Mouse (Mus musculus) neural tube, embryonic 11.5 days (tissue): Measurements from ENCODE around the gene Acot9. TPM values are rescaled to one million over a fixed set of nuclear protein-coding genes. Genes with fewer than 3 reads are reported as not detected.

Source experiments
- ATAC-seq: fragments of 200-750 bp; cut with Nextera tagmentation; 2 replicates; pipeline ENCODE4 v1.8.0; 2017; ENCODE audit warnings: moderate number of reproducible peaks, mild to moderate bottlenecking, moderate TSS enrichment, moderate library complexity; ENCODE audit not compliant: insufficient read depth, low FRiP score, low TSS enrichment
- DNase-seq: peaks from one replicate; pipeline ENCODE4 v3.0.0-alpha.2; 2015; ENCODE audit warnings: low spot score
- H3K27ac ChIP-seq: fragments of 300-500 bp; sonication (generic); 2 replicates; pipeline ENCODE4 v1.5.1; 2014; ENCODE audit warnings: low read depth, mild to moderate bottlenecking, low read length
- H3K27me3 ChIP-seq: fragments of 300-500 bp; sonication (generic); 2 replicates; pipeline ENCODE4 v1.6.1; 2014; ENCODE audit warnings: mild to moderate bottlenecking, low read length, mixed read lengths; ENCODE audit not compliant: control insufficient read depth, insufficient read depth
- H3K36me3 ChIP-seq: fragments of 300-500 bp; sonication (generic); 2 replicates; pipeline ENCODE4 v1.6.1; 2014; ENCODE audit warnings: mild to moderate bottlenecking, low read length, moderate library complexity, mixed read lengths; ENCODE audit not compliant: control insufficient read depth, insufficient read depth
- H3K4me1 ChIP-seq: fragments of 300-500 bp; sonication (generic); 2 replicates; pipeline ENCODE4 v1.6.1; 2014; ENCODE audit warnings: low read length, mixed read lengths; ENCODE audit not compliant: control insufficient read depth, insufficient read depth
- H3K4me2 ChIP-seq: fragments of 300-500 bp; sonication (generic); 2 replicates; pipeline ENCODE4 v1.6.1; 2014; ENCODE audit warnings: low read depth, mild to moderate bottlenecking, moderate library complexity
- H3K4me3 ChIP-seq: fragments of 300-500 bp; sonication (generic); 2 replicates; pipeline ENCODE4 v1.5.1; 2014; ENCODE audit warnings: low read depth, low read length
- H3K9ac ChIP-seq: fragments of 300-500 bp; sonication (generic); 2 replicates; pipeline ENCODE4 v1.6.1; 2014; ENCODE audit warnings: mild to moderate bottlenecking, low read length
- H3K9me3 ChIP-seq: fragments of 300-500 bp; sonication (generic); 2 replicates; pipeline ENCODE4 v1.6.1; 2016; ENCODE audit warnings: low read length; ENCODE audit not compliant: control insufficient read depth
- WGBS: fragments of 180-500 bp; shearing (Covaris S2); extraction: QIAGEN DNeasy Blood & Tissue Kit; methylation state at CpG from one replicate; pipeline ENCODE4 v1.1.7; 2014; 5-methylcytosine and 5-hydroxymethylcytosine counted together
- polyA plus RNA-seq: library from polyadenylated mRNA; unstranded; fragments of >200 nt; fragmentation: Nextera tagmentation; extraction: Ambion mirVana; gene quantifications from 2 replicates; pipeline ENCODE4 v1.2.1, GENCODE M21; 2014

Gene Acot9
- polyA plus RNA-seq, 1 experiment from 2014 or later: 25.6 TPM

DNA sequence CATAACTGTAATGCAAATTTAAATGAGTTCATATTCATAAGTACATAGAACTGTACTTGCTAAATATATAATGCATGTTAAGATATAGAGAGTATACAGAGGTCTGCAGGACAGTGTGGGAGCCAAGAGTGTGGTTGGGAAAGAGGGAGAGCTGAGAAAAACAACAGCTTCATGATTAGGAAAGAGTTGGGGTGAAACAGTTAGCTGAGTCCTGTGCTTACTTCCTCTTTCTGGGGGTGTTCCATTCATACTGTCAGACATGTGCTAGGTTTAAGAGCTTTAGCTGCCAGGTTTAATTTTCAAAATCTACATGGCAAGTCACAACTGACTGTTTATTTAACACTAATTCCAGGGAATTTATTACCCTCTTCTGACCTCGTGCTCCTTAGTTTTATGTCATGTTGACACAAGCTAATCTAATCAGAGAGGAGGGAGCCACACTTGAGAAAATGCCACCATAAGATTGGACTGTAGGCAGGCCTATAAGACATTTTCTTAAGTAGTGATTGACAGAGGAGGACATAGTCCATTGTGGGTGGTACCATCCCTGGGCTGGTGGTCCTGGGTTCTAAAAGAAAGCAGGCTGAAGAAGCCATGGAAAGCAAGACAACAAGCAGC is 18.3 kb downstream of the Acot9 start:
- no peak overlapping the region for H3K4me3 ChIP-seq
- H3K9me3 ChIP-seq: no peaks in the 10 kb centered on the region
- no peaks in the 10 kb centered on the region for H3K4me1 ChIP-seq
- no peak overlapping the region for H3K9ac ChIP-seq
- ATAC-seq (no peak), DNase-seq (no peak)
- H3K36me3 ChIP-seq: no peaks in the 10 kb centered on the region
- H3K27me3 ChIP-seq: no peaks in the 10 kb centered on the region
- H3K27ac ChIP-seq: no peak overlapping the region
- WGBS: 55% methylated on average over 1 of the region's 1 CpGs
- no peak overlapping the region for H3K4me2 ChIP-seq

DNA sequence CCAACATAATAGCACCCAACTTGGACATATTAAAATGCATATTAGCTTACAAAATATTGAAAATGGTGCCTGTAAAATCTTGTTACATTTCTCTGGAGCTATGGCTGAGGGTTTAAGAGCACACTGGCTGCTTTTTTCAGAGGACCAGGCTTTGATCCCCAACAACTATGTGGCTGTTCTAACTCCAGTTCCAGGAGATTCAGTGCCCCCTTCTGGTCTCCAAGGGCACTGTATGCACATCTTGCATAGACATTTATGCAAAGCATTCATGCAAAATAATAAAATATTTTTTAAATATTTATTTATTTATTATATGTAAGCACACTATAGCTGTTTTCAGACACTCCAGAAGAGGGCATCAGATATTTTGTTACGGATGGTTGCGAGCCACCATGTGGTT is 44.1 kb downstream of the Acot9 start:
- ATAC-seq: no peak
- WGBS: 100% methylated on average over 2 of the region's 2 CpGs
- H3K9me3 ChIP-seq: no peaks in the 10 kb centered on the region
- no peaks in the 10 kb centered on the region for H3K27me3 ChIP-seq
- no peak overlapping the region for H3K4me2 ChIP-seq
- H3K9ac ChIP-seq: no peak overlapping the region
- H3K36me3 ChIP-seq: no peaks in the 10 kb centered on the region
- no peak for DNase-seq
- no peak overlapping the region for H3K27ac ChIP-seq
- H3K4me1 ChIP-seq: no peaks in the 10 kb centered on the region
- H3K4me3 ChIP-seq: no peak overlapping the region

DNA sequence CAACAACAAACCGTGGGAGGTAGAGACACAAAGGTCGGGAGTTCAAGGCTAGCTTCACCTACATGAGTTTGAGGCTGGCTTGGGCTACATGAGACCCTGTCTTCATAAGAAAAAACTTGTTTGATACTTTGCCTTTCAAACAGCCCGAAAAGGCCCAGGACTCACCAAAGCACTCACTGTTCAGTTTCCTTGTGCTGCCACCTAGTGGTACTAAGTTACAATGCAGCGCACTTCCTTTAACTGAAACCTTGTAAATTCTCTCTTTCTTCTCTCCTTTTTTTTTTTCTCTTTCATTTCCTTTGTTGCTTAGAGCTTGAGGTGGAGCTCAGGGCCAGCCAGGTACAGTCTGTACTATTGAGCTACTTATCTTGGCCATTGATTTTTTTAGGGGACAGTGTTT is 55.8 kb downstream of the Acot9 start:
- Histone ChIP-seq H3K4me3 (no peak overlapping the region), H3K9me3 (no peaks in the 10 kb centered on the region), H3K4me2 (no peak overlapping the region), H3K36me3 (no peaks in the 10 kb centered on the region), H3K9ac (no peak overlapping the region), H3K27ac (no peak overlapping the region), H3K4me1 (no peaks in the 10 kb centered on the region), H3K27me3 (no peaks in the 10 kb centered on the region)
- 36% methylated on average over 4 of the region's 4 CpGs for WGBS
- ATAC-seq: 0 out of 2 replicates have a peak, but pooled peaks have one; percentile 53
- DNase-seq: peak; percentile 49

DNA sequence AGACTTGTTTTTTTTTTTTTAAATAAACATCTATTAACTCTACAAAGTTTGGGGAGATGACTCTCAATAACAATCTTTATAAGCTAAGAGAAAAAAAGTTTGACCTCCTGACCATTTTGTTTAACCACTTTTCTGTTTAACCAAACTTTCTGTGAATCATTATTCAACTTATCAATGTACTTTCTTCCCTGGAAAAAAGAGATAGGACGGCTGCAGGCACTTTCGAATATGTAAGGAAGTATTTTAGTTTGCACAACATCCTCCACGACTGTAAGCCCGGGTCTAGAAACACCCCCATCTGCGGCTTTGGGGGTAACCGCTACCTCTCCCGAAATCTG is 75.3 kb downstream of the Acot9 start:
- DNase-seq: no peak
- H3K4me1 ChIP-seq: no peaks in the 10 kb centered on the region
- no peaks in the 10 kb centered on the region for H3K36me3 ChIP-seq
- WGBS: 16% methylated on average over 7 of the region's 7 CpGs
- no peak for ATAC-seq
- H3K4me2 ChIP-seq: peak overlapping the region; percentile 43
- no peak overlapping the region for H3K27ac ChIP-seq
- no peaks in the 10 kb centered on the region for H3K9me3 ChIP-seq
- H3K9ac ChIP-seq: peak overlapping the region; percentile 72
- H3K4me3 ChIP-seq: peak overlapping the region; percentile 53
- H3K27me3 ChIP-seq: no peaks in the 10 kb centered on the region

DNA sequence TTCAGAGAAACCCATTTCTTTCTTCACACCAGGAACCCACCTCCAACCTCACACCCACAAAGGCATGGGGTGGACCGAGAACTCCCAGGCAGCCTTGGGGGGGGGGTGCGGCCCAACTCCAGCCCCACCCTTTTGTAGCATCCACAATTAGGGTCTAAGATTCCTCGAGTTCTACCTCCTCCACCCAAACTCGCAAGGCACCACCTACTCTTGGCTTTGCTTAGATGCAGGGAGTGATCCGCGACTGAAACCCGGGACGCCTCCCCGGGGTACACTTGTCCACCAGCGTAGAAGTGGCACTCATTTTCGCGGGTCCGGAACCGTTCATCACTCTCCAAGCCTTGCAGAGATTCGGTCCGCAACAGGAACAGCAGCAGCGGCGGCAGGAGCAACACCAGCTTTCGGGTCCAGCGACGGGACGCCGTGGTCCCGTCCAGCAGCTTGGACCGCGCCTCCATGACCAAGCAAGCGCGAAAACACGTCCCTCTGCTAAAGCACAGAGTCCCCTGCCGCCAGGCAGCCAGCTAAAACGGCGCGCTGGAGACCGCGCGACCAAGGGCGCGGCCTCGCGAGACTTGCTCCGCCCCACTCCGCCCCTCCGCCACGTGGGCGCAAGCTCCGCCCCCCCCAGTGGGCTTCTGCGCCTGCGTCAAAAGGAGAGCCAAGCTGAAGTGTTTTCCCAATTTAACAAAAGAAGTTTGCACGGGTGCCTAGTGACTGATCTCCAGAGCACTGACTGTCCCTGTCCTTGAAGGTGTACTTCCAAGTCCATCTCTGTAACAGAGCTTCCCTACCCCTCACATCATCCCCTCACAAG is 75.9 kb downstream of the Acot9 start:
- Histone ChIP-seq H3K4me2 (peak overlapping the region; percentile 43), H3K27me3 (no peaks in the 10 kb centered on the region), H3K9ac (peak overlapping the region; percentile 72), H3K27ac (peak overlapping the region; percentile 56; the same call in 1 of the 2 replicates), H3K9me3 (no peaks in the 10 kb centered on the region), H3K4me3 (peak overlapping the region; percentile 53), H3K36me3 (no peaks in the 10 kb centered on the region), H3K4me1 (no peaks in the 10 kb centered on the region)
- ATAC-seq (peak; percentile 97), DNase-seq (peak; percentile 89)
- 16% methylated on average over 49 of the region's 49 CpGs for WGBS

DNA sequence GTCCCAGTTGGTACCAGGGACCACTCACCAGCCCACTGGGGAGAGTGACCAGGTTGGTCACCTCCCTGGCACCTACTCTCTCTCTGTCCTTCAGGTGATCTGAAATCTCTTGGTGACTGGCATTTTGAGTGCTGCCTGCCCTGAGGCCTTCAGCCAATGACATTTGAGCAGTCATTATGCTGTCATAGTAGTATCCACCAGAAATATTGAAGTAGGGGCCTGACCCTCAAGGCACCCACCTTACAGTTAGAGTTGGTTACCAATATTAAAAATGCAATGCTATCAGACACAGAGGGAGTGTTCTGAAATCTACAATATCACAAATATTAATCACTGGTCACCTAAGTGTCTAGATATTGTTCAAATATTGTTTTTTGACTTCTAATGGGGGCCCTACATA is 78.4 kb downstream of the Acot9 start, which contains the start of gene Prdx4:
Prdx4 (minus strand) TSS at position 101 of the 400 bp plus-strand sequence.
- ATAC-seq (no peak), DNase-seq (no peak)

DNA sequence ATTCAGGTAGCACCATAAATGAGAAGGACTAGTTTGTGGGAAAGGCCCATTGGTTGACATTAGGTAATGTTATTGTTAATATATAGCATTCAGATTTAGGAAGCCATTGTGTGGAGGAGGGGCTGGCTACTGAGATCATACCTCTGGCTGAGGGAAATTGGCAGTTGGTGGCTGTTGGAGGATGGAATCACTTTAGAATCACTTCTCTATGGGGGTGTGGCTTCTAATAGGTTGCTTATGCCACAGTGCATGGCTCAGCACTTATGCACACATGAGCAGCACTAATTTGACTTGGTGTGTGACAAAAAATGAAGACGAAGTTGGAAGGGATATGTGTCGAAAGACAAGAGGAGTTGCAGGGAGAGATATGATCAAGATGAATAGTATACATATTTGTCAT is 84.0 kb downstream of the Acot9 start:
- DNase-seq (no peak), ATAC-seq (no peak)
- H3K9ac ChIP-seq: no peak overlapping the region
- H3K36me3 ChIP-seq: no peaks in the 10 kb centered on the region
- no peak overlapping the region for H3K4me3 ChIP-seq
- H3K4me1 ChIP-seq: no peaks in the 10 kb centered on the region
- WGBS: 93% methylated on average over 2 of the region's 2 CpGs
- H3K27me3 ChIP-seq: no peaks in the 10 kb centered on the region
- H3K9me3 ChIP-seq: no peaks in the 10 kb centered on the region
- no peak overlapping the region for H3K27ac ChIP-seq
- H3K4me2 ChIP-seq: no peak overlapping the region

More for the DNA sequence above, 78.4 kb downstream of the Acot9 start, which contains the start of gene Prdx4:
- H3K4me1 ChIP-seq: no peaks in the 10 kb centered on the region
- no peak within 1 kb of the TSS for H3K4me3 ChIP-seq
- no peaks in the 10 kb centered on the region for H3K27me3 ChIP-seq
- H3K9me3 ChIP-seq: no peaks in the 10 kb centered on the region
- H3K9ac ChIP-seq: no peak within 1 kb of the TSS
- no peak within 1 kb of the TSS for H3K4me2 ChIP-seq
- H3K27ac ChIP-seq: no peak within 1 kb of the TSS
- no peaks in the 10 kb centered on the region for H3K36me3 ChIP-seq
